Mouse (Mus musculus) bone marrow, adult 2 months (tissue): Measurements from ENCODE around the gene Ube2t.

Experiments used
- CTCF ChIP-seq: fragments of 200-500 bp; IDR thresholded peaks from 2 replicates; pipeline ENCODE4 v1.5.1; 2011; ENCODE audit warnings: low read length, control low read depth; ENCODE audit not compliant: control insufficient read depth, insufficient read depth
- POLR2A ChIP-seq: fragments of 200-500 bp; IDR thresholded peaks from 2 replicates; pipeline ENCODE4 v1.6.1; 2011; ENCODE audit warnings: low read depth, mild to moderate bottlenecking, control low read depth, low read length, borderline replicate concordance; ENCODE audit not compliant: control insufficient read depth

DNA sequence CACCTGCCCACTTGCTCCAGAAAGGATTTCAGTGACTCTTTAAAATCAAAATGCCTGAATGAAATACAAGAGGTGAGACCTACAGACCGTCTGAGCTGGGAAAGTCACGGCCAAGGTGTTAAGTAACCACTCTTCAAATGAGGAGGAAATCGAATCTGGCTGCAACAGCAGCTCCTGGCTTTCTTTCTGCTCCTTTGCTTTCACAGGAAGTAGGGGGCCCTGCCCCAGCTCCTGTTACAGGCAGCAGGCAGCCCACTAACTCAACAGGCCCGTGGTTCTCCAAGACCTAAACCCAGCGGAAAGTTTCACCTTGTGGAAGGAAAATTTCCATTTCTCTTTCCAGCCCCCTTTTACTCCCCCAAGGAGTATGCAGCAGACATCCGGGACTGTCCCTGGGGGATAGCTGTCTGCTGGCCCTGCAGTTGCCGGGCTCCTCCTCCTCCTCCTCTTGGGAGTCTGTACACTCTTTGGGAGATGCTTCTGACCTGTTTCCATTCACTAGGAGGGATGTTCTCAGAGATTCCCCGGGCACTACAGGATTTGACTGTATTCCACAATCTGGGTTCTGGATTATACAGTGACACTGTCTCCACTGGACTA lies 29.8 kb downstream of the Ube2t start:
- TF ChIP-seq CTCF (no peak), POLR2A (no peak)
